Mouse (Mus musculus) testis, postnatal 14 days (tissue): ENCODE data around the gene Bex6.
"Not testable (repeated sequence)": the region's sequence is repeated elsewhere in the genome, so short reads cannot be mapped to it uniquely, and the experiment has no call there.

Experiments
- DNase-seq: peaks from one replicate; pipeline ENCODE4 v3.0.0; 2021; ENCODE audit warnings: low spot score

Gene Bex6

DNA sequence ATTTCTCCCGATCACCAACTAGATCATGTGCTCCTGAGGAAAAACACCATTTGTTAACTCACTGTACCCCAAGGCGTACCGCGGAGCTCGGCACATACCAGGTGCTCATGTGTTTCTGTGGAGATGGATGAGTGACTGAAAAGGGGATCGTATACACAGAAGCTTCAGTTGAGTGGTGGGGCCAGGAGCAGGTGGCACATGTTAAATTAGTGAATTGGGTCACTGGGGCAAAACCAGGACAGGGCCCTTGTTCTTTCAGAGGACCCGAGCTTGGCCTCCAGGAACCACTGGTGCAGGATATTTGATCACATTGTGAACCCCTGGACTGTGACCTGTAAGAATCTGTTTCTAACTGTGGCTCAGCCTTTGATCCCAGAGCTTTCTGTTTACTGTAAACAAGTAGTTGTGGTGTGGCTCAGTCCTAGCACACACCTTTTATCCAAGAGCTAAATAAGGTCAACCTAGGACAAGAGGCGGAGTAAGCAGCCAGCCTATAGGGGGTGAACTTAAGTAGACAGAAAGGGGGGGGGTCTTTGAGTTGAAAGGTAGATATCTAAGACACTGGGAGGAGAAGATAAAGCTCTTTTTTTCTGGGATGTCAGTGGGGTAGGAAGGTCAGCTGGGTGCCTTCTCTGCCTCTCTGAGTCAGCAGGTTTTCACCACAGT is 5.2 kb upstream of the Bex6 start:
- no peak for DNase-seq

DNA sequence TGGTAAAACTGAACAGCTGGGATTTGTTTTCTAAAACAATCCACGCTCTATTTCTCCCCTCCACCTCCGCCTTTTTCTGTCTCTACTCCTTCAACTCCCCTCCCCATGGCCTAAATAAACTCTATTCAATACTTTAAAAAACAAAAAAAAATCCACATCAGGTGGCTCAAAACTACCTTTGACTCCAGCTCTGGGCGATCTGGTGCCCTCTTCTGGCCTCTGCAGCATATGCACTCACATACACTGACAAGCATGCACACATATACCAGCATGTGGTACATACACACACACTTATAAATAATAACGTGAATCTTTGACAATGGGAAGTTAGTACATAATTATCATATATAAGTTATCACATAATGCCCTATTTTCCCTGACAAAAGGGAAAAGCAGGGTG is 4.6 kb upstream of the Bex6 start:
- DNase-seq = no peak

DNA sequence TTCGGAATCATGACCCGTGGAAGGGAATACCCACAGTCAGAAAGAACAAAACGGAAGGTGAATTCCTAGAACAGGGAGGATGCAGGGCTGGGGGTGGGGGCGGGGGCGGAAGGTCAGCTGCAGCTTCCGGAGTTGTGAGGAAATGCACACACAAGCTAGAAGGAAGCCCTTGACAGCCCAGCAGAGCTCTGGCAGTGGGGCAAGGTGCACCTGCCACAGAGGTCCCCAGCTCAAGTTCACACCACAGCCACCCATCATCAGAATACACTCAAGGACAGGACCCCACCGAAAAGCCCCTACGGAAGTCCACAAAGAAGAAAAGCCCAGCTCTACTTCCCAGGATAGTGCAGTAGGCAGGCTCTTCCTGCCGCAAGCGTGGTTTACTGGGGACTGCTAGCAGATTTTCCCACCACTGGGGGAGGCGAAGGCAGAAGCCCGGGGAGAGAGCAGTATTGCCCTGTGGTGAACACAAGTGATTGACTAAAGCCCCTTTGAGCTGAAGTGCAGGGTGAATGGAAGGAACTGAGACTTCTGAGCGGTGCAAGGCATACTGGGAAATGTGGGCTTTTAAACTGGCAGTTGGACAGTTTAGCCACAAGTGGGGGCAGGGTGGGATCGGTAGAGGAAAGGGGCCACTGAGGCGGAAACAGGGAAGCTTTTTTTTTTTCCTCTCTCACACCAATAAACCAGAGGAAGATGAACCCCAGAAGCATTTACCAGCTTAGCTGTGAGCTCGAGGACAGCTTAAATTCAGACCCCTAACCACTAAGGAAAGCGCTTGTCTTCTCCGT is 2.5 kb upstream of the Bex6 start:
- no peak for DNase-seq

DNA sequence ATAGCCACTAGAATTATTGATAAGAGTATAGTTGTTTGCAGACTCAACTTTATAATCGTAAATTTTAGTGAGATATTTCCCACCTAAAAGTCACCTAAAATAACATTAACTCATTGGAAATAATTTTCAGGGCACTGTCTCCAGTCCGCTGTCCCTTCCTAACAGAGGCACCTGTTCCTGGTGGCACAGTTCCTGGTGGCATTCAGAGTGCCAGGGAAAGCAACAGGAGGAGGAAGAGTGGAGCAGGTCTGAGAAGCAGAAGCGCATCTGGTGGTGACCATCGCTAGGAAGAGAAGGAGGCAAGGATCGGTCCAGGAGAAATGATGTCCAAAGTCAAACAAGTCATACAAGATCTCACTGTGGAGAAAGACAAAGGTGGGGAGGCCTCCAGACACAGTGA is 6.4 kb downstream of the Bex6 start:
- no peak for DNase-seq

DNA sequence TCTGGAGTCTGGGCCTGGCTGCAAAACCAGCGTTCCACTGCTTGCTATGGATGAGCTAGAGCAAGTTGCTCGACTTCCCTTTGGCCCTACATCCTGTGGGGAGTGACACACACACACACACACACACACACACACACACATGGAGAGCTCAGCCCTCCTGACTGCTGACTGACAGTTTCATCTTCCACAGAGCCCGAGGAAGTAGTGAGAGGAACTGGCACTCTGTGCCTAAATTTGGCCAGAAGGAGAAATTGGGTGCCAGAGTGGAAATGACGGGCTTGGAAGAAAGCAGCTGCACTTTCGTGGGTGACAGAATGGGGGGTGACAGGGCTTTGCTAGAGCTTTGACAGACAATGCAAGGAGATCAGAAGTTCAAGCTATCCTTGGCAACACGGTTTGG is 9.5 kb downstream of the Bex6 start:
- no peak for DNase-seq

DNA sequence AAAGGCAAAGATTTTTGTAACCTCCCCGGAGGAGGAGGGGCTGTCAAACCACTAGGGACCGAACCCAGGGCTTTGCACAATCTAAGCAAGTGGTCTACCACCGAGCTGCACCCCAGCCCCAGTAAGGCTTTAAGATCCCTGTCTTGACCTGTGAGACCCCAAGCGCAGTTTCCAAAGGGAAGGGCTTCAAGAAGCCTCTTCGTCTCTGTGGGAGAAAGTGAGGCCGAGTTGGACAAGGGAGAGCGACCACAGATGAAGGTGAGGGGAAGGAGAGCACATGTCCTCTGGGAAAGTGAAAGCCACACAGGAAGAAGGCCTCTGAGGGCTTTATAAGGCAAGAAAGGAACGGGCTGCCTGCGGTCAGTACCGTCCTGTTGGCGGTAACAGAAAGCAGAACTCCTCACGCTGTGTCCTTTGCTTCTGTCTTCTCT is 10.4 kb downstream of the Bex6 start:
- DNase-seq = no peak

DNA sequence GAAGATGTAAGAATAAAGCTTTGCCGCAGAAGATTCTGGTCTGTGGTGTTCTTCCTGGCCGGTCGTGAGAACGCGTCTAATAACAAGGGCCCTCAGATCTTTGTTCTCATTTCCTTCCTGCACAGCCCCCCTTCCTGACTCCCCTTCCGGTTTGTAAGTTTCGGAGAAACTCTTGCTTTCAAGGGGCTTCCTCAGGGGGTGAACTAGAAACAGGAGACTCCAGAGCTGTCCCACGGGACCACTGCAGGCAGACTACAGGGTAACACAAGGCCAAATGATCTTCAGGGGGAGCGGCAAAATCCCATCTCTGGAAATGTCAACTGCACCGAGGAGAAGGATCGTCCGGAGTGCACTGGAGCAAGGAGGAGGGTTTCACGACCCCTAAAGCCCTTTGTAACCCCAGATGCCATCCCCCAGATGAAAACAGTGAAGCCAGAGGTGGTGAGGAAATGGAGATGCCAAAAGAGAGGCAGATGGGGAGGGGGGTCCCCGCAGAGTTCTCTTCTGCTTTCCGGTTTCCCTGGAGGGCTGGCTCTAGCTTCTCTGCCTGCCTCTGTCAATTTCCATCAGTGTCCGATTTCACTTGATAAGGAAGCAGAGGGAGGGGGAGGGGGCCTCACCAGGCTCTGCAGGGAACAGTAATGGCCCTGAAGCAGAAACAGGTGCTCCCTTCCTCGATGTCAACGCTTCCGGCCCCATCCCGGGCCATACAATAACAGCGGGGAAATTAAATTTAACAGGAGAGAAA is 20.8 kb downstream of the Bex6 start:
- no peak for DNase-seq

DNA sequence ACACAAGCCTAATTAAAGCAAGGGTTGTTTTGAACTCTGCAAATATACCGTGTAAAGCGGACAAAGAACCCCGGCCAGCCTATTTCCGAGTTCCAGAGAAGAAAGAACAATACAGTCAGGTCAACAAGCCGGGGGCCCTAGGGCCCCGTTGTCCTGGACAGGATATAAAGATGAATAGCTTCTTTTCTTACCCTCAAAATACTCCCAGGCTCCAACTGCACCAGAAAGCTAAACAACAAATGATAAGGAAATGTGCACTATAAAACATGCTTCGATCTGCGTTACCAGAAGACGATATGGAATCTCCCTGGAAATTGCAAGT is 21.3 kb downstream of the Bex6 start:
- no peak for DNase-seq

DNA sequence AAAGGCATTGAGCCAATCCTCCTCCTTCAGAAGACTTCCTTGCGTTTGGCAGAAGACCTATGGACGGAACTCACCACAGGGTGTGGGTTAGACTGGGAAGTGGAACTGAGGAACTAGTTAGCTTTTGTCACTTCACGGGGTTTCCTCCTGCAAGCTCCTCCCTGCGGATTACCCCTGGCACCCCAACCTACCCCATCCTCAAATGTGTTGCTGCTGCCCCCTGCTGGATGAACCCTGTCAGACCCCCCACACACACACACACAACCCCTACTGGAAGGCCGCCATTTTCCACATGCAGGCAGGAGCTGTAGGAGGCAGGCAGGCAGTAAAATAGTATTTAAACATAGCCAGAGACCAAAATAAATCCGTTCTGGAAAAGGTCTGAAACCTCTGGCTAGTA is 23.1 kb downstream of the Bex6 start:
- peak; percentile 27 for DNase-seq

DNA sequence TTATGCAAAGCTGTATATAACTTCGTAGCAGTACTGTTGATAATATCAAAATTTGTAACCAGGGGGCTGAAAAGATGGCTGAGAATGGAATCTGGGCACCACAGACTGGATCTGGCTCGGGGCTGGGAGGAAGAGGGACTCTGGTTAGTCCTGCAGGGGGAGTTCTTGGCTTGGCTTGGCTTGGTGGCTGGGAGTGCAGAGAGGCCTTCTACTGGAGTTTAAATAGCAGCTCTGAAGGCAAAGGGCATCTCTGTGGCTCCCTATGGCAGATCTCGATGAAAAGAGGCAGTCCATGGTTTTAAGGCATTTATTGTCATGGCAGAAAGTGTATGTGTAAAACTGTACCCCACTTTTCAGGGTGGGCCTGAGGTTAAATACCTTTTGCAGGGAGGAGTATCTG is 25.3 kb downstream of the Bex6 start:
- DNase-seq = no peak

DNA sequence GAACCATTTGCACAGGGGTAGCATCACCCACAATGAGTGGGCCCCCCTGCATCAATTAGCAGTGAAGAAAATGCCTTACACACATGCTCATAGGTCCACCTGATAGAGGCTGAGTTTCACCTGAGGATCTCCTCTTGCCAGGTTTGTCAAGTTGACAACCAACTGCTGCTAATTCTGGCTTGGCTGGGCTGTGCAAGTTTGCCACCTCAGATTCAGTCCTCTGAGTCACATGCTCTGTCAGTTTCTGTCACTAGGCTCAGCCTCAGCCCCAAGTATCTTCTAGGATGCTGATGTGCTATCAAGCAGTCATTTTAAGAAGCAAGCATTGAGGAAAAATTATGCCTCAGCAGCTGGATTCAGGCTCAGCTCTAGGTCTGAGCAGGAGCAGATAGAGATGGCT is 34.5 kb downstream of the Bex6 start:
- DNase-seq = no peak

DNA sequence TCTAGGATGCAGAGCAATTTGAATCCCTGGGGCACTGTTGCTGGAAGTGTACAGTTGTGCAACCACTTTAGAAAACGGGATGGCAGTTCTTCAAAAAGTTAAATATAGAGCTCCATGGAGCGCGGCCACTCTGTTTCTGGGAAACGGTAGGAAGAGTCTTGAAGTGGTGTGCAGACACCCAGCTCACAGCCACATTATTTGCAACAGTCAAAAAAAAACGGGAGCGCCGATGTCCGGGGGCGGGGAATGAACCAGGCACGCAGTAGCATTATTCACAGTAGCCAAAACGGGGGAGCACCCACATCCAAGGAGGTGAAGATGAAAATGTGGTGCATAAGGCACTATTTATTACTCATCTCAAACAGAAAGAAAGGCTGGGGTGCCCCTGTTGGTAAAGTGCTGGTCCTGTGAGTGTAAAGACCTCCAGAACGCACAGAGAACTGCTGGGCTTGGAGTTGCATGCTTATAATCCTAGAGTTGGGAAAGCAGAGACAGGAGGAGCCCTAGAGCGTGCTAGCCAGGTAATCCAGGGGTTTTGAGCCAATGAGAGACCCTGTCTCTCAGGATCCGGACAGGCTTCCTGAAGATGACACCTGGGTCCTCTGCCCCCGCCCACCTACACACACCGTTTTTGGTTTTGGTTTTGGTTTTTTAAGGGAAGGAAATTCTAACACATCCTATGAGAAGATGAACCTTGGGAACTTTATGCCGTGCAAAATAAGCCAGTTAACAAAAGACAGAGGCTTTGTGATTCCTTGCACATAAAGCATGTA is 35.4 kb downstream of the Bex6 start:
- DNase-seq = no peak

DNA sequence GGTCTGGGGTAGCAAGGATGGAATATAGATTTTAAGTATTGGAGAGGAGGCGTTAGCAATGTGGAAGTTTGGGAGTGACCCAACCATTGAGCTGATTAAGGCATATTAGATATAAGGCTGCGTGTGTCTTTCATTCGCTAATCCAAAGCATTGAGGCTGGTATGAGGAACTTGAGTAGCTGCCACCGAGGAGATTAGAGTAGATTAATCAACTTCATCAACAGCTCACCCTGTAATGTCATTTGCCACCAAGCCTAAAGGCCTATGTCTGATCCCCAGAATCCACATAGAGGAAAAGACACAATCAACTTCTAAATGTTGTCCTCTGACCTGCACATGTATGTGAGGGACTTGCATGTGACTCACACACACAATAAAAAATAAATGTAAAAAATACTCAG is 42.2 kb downstream of the Bex6 start:
- no peak for DNase-seq

DNA sequence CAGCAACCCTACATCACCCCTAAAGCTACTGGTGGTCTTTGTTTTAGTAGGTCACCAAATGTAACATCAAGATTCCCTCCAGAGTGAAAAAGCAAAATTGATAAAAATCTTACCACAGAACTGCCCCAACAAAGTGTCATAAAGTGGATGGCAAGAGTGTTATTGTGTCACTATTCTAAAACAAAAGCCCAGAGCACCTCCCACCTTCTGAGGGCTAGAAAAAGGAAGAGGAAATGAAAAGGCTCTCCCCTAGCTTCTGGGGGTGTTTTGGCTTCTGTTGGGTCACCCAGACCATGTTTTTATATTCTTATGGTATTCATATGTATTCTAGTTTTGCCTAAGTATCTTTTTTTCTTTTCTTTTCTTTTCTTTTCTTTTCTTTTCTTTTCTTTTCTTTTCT is 42.8 kb downstream of the Bex6 start:
- DNase-seq = no peak

DNA sequence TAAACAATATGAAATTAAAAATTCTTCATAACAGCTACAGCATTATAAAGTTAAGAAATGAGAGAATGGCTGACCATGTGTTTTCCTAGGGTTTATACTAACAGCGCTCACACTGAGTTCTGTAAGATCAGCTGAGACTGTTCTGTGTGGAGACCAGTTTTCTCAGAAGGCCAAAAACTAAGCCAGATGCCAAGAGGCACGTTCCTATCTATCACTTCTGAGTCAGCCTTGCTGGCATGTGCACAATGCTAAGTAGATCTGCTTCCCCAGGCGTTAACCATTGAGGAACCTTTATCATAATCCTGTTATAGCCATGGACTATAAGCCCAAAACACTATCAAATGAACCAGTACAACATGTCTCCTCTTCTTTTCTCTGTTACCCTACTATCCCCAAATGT is 52.4 kb downstream of the Bex6 start:
- not testable (repeated sequence) for DNase-seq
